Mouse (Mus musculus) heart, adult 2 months (tissue): ENCODE measurements around the gene Styk1.

Experiments
- CTCF ChIP-seq: fragments of 200-600 bp; IDR thresholded peaks from 2 replicates; pipeline ENCODE4 v1.8.1; 2022; ENCODE audit warnings: antibody characterized with exemption, mild to moderate bottlenecking, moderate library complexity
- EP300 ChIP-seq: fragments of 200-500 bp; IDR thresholded peaks from 2 replicates; pipeline ENCODE4 v1.6.1; 2011; ENCODE audit warnings: low read depth, low read length, control low read depth; ENCODE audit not compliant: insufficient read depth

DNA sequence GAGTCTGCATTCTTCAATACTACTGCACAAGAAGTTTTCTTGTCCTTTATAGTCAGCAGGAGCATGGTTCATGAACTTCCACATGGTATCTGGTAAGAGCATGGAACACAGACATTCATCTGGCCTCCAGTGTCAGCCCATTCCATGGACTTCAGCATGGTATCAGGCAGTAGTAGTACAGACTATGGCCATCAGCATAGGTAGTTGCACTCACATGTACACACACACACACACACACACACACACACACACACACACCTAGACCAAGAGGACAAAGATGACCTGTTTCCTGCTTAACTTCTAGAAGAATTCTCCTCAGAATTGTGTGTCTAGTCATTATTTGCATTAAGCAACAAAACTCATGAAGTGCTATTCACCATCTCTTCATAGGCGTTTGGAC lies 14.6 kb downstream of the Styk1 start:
- TF ChIP-seq CTCF (no peak), EP300 (no peak)
